ENCODE assay signal across 30 mouse cellular contexts in the genomic region with DNA sequence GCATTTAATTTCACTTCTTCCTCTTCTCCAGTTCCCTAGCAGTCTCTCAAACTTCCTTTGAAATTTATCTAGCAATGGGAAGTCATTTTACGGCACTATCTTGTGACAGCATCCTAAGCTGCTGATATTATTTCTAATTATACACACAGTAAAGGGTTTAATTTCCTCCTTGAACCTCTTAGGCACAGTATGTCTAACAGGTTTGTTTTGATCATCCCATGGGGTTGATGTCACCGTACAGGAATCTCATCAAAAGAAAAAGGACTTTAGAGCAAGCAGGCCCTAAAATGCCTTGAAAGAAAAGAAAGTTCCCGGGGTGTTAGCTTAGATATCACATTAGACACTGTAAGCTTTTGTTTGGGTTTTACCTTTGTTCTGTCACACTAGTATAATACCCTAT. TPM values are rescaled to one million over a fixed set of nuclear protein-coding genes. Genes with fewer than 3 reads are reported as not detected.
"Had no signal": no experiment of that assay in that cellular context is flagged by ENCODE, and none has a peak within 500 bp of the region (broad histone marks: within the 10 kb centered on the region; RNA-seq: fewer than 3 reads in every experiment).

No protein-coding gene starts in this region.

- H3K27me3 ChIP-seq: embryonic facial prominence, embryonic 12.5 days; embryonic facial prominence, embryonic 13.5 days; embryonic facial prominence, embryonic 15.5 days; forebrain, embryonic 12.5 days; forebrain, embryonic 13.5 days; forebrain, embryonic 15.5 days had no signal

- ATAC-seq: forebrain, embryonic 13.5 days; forebrain, embryonic 14.5 days; forebrain, embryonic 15.5 days; forebrain, embryonic 16.5 days; forebrain, postnatal 0 days had no signal

- H3K9me3 ChIP-seq: embryonic facial prominence, embryonic 12.5 days; embryonic facial prominence, embryonic 13.5 days; embryonic facial prominence, embryonic 15.5 days; forebrain, embryonic 12.5 days; forebrain, embryonic 13.5 days; forebrain, embryonic 15.5 days had no signal

- H3K4me2 ChIP-seq: embryonic facial prominence, embryonic 12.5 days; embryonic facial prominence, embryonic 13.5 days; embryonic facial prominence, embryonic 15.5 days; forebrain, embryonic 12.5 days; forebrain, embryonic 13.5 days; forebrain, embryonic 15.5 days had no signal

- H3K4me1 ChIP-seq: embryonic facial prominence, embryonic 12.5 days; embryonic facial prominence, embryonic 13.5 days; embryonic facial prominence, embryonic 15.5 days; forebrain, embryonic 12.5 days; forebrain, embryonic 13.5 days; forebrain, embryonic 15.5 days had no signal

- H3K27ac ChIP-seq: embryonic facial prominence, embryonic 12.5 days; embryonic facial prominence, embryonic 13.5 days; embryonic facial prominence, embryonic 15.5 days; forebrain, embryonic 12.5 days; forebrain, embryonic 13.5 days; forebrain, embryonic 15.5 days; gastrocnemius, adult 2 months; heart, adult 2 months had no signal

- DNase-seq: cerebellum, adult 18-20 months; cerebellum, adult 2 months; cerebellum, adult 8-10 months; cerebellum, adult 9-10 months; cerebellum, adult 9-11 months; cerebellum, postnatal 10 days; cerebellum, postnatal 14 days; cerebellum, postnatal 25 days; cerebellum, postnatal 36 days; embryo, embryonic 11 days; forebrain, postnatal 0 days; gastrocnemius, adult 2 months; gastrocnemius, postnatal 10 days; gastrocnemius, postnatal 14 days; gastrocnemius, postnatal 25 days; gastrocnemius, postnatal 36 days; heart, adult 11 months; heart, adult 18-20 months; heart, adult 2 months had no signal

- H3K36me3 ChIP-seq: embryonic facial prominence, embryonic 12.5 days; embryonic facial prominence, embryonic 13.5 days; embryonic facial prominence, embryonic 15.5 days; forebrain, embryonic 12.5 days; forebrain, embryonic 15.5 days had no signal

- H3K9ac ChIP-seq: embryonic facial prominence, embryonic 12.5 days; embryonic facial prominence, embryonic 13.5 days; embryonic facial prominence, embryonic 15.5 days; forebrain, embryonic 12.5 days; forebrain, embryonic 13.5 days; forebrain, embryonic 15.5 days; forebrain, postnatal 0 days had no signal

- H3K4me3 ChIP-seq: embryonic facial prominence, embryonic 12.5 days; embryonic facial prominence, embryonic 13.5 days; embryonic facial prominence, embryonic 15.5 days; erythroblast, embryonic 14.5 days; forebrain, embryonic 12.5 days; forebrain, embryonic 13.5 days; forebrain, embryonic 15.5 days; gastrocnemius, adult 2 months; heart, adult 2 months had no signal

RNA-seq across cellular contexts. Expression of gene 4933405O20Rik, which starts 30.2 kb away (rescaled TPM):
- polyA plus RNA-seq: embryonic facial prominence, embryonic 12.5 days; embryonic facial prominence, embryonic 13.5 days; embryonic facial prominence, embryonic 15.5 days; erythroblast, embryonic 14.5 days; forebrain, embryonic 11.5 days; forebrain, embryonic 12.5 days; forebrain, embryonic 13.5 days; forebrain, embryonic 14.5 days; forebrain, embryonic 15.5 days; forebrain, embryonic 16.5 days; forebrain, postnatal 0 days; gonadal fat pad, adult 2 months; heart, adult 2 months had no signal
